Mouse (Mus musculus) lung, adult 18-20 months (tissue): ENCODE measurements around the gene Adra1b.

Source experiments
- DNase-seq, 2 experiments: peaks; one replicate each; pipeline ENCODE4 v3.0.0; 2022; ENCODE audit warnings: mixed read lengths in 2 of 2

Adra1b gene

DNA sequence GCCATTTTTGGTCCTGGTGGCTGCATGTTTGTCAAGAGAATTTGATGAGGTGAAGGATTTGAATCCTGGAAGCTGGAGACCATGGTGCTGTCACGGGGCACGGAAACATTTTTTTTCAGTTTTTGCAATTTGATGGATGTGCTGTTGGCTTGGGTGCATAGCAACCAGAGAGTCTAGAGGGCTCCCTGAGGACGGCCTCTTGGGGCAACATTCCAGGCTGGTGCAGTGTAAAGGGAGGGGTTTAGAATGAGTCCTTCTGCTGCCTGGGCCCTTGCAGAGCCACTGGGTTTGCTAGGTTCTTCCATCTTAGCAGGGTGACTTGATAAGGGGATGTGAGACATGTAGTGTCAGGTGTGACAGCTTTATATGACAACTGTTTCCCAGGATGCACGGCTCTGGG, 8.5 kb downstream of the Adra1b start:
- DNase-seq, result peak; percentile 31 to 48

DNA sequence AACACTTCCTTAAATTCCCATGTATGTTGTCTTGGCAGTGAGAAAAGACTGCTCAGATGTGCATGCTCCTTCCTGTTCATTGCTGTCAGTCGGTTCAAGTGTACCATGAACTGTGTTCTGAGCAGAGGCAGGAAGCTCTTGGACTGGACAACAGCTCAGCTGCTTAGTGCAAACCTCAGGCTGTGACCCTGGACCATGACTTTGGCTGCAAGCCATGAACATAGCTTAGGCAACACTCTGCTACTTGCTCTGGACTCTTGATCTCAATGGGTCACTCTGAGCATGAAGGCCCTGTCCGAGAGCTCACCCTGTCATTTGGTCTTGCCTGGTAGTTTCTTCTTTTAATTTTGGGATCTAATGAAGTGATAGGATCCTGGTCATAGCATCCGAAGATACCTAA, 9.6 kb downstream of the Adra1b start:
- DNase-seq, result peak; percentile 38 to 59

GRCm38 (mm10) chr11:43889208-43889915, 11.6 kb downstream of the Adra1b start:
- DNase-seq, result no peak

DNA sequence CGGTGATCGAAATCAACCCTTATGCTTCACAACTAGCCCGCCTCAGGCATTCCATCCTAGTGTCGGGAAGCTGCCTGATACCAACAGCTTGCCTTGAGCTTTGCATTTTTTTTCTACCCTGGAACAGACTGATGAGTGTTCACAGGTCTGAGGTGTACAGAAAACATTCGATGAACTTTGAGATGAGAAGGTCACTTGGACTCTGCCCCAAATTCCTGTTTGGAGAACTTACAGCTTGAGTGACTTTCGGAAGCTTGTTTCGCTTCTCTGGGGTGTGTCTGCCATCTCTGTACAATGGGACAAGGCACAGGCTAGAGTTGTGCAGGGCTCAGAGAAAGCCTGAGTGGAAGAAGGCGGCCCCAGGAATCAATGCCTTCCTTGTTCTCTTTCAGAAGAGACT, 12.3 kb downstream of the Adra1b start:
- no peak for DNase-seq

DNA sequence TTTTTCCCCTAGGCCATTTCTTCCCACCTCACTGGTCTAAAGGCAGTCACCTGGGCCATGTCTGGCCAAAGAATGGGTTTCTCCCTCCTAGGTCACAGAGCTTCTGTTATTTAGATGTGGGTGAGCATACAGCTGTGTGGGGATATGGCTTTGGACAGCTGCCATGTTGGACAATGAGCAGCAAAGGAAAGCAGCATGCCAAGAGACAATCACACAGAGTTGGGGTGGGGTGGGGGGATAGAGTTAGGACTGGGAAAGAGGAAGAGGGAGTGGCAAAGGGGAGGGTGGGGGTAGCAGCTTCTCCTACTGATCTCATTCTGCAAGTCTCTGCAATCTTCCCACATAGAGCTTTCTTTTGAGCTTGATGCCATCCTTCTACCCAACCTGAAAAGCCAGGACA, 13.4 kb downstream of the Adra1b start:
- no peak for DNase-seq

- no peak for DNase-seq
Measured at GRCm38 (mm10) chr11:43884521-43884920, 16.5 kb downstream of the Adra1b start.

DNA sequence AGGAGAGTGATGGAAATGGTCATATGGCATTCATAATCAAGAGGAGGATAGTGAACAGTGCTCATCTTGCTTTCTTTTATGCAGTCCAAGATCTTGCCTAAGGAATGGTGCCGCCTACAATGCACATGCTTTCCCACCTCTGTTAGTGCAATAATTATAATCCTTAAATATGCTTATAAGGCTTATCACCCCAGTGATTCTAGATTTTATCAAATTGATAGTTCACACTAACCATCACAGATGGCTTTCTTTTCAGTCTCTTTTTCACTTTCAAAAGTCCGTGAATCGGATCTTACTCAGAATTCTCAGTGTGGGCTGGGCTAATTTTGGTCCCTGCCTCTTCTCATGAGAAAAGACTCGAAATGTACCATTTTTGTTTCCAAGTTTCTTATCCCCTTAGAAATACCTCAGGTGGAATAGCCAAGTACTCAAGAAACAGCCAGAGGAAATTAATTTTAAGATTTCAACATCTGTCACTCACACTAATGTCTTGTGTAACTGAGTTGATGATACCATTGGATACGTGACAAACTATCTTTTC, 17.3 kb downstream of the Adra1b start:
- DNase-seq, result no peak

GRCm38 (mm10) chr11:43877211-43877610, 23.8 kb downstream of the Adra1b start:
- no peak for DNase-seq

DNA sequence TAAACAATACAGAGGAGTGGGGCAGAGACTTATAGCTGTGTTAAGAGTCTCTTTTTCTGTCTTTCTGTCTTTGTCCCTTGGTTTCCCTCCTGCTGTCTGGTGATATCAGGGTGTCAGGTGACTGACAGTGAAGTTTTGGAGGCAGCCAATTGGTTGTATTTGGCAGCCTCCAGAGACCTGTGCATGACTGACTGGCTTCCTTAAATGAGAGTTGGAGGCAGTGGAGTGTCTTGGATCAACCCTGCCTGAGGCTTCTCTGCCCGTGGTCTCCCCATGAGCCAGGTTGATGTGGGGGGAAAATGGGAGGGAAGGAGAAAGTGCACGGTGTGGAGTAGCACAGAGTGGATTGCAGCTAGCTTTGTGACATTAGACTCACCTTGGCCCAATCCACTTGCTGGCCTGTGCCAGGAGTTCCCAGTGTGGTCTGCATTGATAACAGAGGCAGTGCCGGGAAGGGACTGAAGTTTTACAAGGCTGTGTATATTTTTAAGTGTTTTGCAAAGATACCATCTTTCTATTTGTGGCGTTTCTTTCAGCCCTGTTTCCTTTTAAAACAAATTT, 33.2 kb downstream of the Adra1b start:
- DNase-seq, result no peak

DNA sequence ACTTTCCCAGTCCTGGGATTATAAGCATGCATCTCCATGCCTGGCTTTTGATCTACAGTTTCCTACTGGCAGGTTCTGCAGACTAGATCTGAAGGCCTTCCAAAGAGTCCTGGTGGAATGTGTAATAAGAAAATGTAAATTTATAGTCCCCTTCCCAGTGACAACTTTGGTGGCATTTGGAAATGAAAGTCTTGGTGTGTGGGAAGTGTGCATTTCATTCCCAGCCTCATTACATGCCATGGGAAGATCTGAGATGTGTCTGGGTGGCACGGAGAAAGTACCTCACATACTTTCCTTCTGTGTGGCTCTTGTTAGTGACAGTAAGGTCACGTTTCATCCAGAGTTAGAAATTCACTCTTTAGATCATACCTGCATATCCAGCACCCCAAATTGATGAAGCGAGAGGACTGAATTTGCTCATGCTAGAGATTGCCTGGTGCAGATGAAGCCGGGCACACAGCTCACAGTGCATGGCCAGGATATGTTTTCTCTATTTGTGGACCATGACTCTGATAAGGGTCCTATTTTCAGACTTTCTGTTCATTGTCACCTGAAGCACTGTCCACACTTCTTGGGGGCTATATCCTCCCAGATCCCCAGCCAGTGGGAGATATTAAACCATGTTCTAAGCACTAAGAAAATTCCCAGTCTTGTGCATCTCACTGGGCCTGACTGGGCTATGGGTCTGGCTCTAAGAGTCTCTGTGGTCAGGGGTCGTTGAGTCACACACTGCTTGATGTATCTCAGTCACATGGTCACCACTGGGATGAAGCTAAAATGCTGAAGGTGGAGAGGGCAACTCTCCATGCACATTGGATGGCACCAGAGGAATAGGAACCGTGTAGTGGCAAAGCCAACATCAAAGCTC, 35.5 kb downstream of the Adra1b start:
- DNase-seq, result no peak

- DNase-seq, result no peak
Measured at GRCm38 (mm10) chr11:43853046-43853445, 48.0 kb downstream of the Adra1b start.

DNA sequence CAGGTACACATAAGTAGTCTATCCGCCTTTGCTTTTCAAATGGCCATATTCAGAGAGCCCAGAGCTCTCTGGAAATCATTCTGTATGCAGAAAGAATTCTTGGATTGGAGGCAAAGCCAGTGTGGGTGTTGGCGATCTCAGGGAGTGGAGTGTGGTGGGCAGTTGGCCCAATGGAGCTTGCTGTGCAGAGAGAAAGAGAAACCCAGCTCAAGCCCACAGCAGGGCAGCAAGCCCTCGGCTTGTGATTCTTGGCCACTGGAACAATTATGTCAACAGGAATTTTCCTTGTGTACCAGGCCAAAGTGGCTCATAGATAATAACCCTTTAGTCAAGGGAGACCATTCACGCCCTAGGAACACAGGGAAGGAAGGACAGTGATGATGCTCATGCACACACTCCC, 53.0 kb downstream of the Adra1b start:
- no peak for DNase-seq

DNA sequence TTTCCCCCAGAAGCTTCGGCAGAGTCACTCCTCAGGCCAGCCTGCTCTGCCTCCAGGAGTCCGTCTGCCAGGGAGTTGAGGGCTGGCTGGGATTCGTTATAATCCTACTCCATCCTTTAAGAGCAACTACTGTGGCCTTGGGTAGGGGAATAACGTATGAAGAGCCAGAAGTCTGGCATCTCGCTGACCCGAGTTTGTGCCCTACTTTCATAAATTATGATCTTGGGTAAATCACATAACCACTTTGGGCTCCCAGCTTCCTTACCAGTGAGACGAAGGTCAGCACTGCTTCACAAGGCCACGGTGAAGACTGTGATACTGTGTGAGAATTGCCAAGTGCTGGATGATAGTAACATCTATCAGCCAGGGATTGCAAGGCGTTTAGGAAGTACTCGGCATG, 59.4 kb downstream of the Adra1b start:
- no peak for DNase-seq

DNA sequence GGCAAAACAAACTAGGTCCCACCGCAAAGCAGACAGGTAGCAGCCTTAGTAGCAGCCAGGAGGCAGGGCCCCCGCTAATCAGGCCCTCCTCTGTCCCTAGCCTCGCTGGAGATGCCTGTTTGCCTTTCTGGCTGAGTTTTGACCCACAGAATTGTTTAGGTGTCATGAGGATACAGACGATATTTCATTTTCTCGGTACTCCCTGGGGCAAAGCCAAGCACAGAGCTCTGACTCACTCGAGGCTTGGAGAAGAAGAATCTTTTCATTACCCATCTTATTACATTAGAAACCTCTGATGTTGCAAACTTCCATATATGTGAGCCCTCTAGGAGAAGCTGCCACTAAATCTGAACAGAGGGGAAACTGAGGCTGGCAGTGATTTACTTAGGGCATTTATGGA, 60.5 kb downstream of the Adra1b start:
- no peak for DNase-seq

GRCm38 (mm10) chr11:43835880-43836740, 64.9 kb downstream of the Adra1b start:
- peak; percentile 54 to 66 for DNase-seq

- DNase-seq, result no peak
Measured at GRCm38 (mm10) chr11:43835456-43835855, 65.6 kb downstream of the Adra1b start.

DNA sequence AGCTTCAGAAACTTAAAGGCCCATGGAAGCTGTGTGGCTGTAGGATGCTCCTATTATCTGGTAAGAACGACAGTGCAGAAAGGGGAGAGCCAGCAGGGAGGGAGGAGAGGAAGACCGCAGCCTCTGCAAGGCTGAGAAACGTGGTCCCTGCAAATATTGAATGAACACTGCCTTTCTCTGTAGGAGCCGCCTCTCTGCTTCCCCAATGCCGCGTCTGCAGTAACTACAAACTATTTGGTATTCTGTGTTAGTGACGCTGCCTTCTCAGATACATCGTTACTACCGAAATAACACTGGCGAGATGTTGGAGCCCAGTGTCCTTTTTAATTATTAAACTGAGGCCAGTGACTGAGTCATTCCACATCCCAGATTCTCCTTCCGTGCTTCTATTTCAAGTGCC, 66.5 kb downstream of the Adra1b start:
- DNase-seq, result no peak

GRCm38 (mm10) chr11:43831530-43831929, 69.5 kb downstream of the Adra1b start:
- DNase-seq, result no peak

DNA sequence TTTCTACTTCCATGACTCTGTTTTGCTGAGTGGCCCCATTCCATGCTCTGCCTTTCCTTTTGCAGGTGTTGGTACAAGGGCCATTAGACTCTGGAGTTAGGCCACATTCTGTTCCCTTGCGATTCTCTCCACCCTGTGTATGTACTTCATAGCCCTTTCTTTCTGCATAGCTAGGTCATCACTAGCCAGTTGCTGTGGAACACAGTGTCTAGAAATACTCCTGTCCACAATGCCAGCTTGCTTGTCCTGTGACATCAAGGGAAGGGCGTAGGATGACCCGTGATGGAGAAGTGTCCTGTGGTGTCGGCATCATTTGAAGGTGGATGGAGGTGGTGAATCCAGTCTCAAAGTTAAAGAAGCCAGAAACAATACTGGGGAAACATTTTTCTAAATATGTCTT, 74.2 kb downstream of the Adra1b start:
- no peak for DNase-seq

- DNase-seq, result no peak
Measured at GRCm38 (mm10) chr11:43823349-43823748, 77.7 kb downstream of the Adra1b start.

DNA sequence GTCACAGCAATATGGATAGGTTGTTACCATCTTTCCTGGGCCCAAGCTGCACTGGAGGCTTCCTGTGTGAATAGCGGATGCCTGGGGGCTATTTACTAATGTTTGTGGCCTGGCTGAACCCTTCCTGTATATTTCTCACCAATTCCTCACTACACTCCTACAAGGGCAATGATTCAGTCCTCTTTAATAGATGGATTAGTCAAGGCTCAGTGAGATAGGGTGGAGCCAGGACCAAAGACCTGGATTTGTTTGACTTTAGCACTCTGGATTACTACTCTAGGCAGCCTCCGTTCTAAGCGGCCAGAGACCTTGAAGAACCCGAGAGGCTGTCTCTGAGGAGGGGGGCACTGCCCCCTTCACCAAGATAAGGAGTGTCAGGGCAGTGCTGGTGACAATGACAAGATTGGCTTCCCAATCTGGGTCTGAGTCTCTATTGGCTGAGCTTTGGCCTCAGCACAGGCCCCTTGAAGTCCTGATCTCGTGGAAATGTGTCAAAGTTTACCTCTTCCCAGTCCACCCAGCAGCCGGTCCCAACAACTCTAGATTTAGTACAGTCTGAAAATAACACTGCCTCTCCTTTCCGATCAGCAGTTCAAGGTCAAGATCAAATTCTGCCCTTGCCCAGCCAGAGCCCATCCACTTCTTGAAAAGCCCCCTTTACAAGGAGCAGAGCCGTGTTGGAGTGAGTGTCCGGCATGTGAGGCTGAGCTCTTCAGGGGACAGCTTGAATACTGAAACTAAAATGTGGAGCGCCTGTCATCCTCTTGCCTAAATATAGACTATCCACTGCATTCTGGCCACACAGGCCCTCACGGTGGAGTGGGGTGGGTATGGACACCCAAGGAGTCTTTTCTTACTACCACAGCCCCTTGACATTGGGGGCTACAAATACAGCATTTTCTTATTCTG, 80.2 kb downstream of the Adra1b start:
- DNase-seq, result no peak
